Mouse (Mus musculus): ENCODE measurements around the gene Ankrd28. TPM values are rescaled to one million over a fixed set of nuclear protein-coding genes. Genes with fewer than 3 reads are reported as not detected.
"Not testable (repeated sequence)": the region's sequence is repeated elsewhere in the genome, so short reads cannot be mapped to it uniquely, and the experiment has no call there.

Ankrd28 gene
- 9.9 and 10.2 TPM in 2 replicates for polyA plus RNA-seq (2014; fragmentation: Nextera tagmentation; extraction: Ambion mirVana)

DNA sequence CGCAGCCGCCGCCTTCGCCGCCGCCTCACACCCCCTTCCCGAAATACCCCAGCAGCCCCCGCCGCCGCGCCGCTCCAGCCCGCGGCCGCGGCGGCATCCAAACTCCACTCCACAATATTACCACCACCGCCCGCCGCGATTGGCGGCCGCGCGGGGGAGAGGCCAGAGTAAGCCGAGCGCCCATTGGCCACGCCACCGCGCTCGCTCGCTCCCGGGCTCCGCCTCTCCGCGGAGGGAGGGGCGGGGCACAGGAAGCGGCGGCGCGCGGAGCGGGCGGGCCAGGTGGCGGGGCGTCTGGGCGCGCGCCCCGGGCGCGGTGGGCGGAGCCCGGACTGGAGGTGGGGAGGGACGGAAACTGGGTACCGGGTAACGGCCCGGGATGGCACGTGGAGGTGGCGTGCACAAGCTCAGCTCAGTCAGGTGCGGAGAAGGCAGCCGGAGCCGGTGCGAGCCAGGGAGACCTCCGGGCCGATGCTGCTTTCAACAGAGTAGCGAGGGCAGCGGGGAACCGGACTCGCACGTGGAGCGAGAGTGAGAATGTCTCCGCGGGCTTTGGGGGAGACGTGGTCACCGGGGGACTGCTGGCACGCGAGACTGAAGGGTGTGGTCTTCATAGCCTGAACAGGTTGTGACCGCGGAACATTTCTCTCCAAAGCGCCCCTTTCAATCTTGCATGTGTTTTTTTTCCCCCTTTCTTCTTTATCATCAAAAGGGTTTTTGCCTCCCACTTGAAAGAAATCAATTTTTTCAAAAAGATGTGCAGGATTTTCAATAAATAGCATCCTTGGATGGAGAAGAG, at the start of gene Ankrd28:
TSS of gene Ankrd28 (minus strand) at position 81 of the 799 bp plus-strand sequence.
- Histone ChIP-seq H3K27me3 (ENCODE audit: control insufficient read depth, insufficient read depth, low read length) (no peaks in the 10 kb centered on the region), H3K4me3 (ENCODE audit: low read depth, low read length) (peak within 1 kb of the TSS; percentile 88), H3K9me3 (ENCODE audit: control insufficient read depth, low read length) (no peaks in the 10 kb centered on the region), H3K4me1 (ENCODE audit: control insufficient read depth, insufficient read depth, low read length) (0 out of 2 replicates have a peak, but pooled peaks cover 2% of the 10 kb centered on the region), H3K9ac (ENCODE audit: low read length) (peak within 1 kb of the TSS; percentile 78), H3K36me3 (ENCODE audit: control insufficient read depth, insufficient read depth, low read length) (no peaks in the 10 kb centered on the region), H3K4me2 (ENCODE audit: low read depth, severe bottlenecking) (peak within 1 kb of the TSS; percentile 74), H3K27ac (replicated peaks; ENCODE audit: low read depth, low read length) (peak within 1 kb of the TSS; percentile 88)
- ATAC-seq (ENCODE audit: insufficient number of reproducible peaks, low FRiP score, low TSS enrichment, low read depth) (peak; percentile 95), DNase-seq (ENCODE audit: low spot score) (peak; percentile 93)
- 0% methylated on average over 57 of the region's 81 CpGs for WGBS

DNA sequence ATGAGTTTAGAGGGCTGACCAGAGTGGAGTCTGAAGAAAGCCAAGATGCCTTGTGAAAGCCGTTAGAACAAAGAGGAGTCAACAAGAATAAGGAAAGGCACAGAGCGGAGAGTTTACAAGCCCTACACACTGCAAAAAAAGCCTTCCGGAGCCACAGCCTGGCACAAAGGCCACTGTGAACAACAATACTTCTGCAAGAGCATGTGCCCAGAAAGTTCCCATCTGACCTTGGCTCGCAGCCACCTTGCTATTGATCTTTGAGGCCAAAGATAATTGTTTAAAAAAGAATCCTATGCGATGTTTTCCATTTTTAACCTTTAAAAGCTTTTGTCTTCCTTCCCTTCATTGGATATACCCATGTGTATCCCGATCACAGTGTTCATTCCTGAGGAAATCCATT, 49.0 kb upstream of the Ankrd28 start:
- Histone ChIP-seq H3K4me2 (ENCODE audit: low read depth, severe bottlenecking) (no peak overlapping the region), H3K27ac (replicated peaks; ENCODE audit: low read depth, low read length) (no peak overlapping the region), H3K4me1 (ENCODE audit: control insufficient read depth, insufficient read depth, low read length) (no peaks in the 10 kb centered on the region), H3K36me3 (ENCODE audit: control insufficient read depth, insufficient read depth, low read length) (no peaks in the 10 kb centered on the region), H3K9ac (ENCODE audit: low read length) (no peak overlapping the region), H3K9me3 (ENCODE audit: control insufficient read depth, low read length) (no peaks in the 10 kb centered on the region), H3K4me3 (ENCODE audit: low read depth, low read length) (no peak overlapping the region), H3K27me3 (ENCODE audit: control insufficient read depth, insufficient read depth, low read length) (no peaks in the 10 kb centered on the region)
- DNase-seq (ENCODE audit: low spot score) (no peak), ATAC-seq (ENCODE audit: insufficient number of reproducible peaks, low FRiP score, low TSS enrichment, low read depth) (no peak)
- 88% methylated on average over 6 of the region's 6 CpGs for WGBS

DNA sequence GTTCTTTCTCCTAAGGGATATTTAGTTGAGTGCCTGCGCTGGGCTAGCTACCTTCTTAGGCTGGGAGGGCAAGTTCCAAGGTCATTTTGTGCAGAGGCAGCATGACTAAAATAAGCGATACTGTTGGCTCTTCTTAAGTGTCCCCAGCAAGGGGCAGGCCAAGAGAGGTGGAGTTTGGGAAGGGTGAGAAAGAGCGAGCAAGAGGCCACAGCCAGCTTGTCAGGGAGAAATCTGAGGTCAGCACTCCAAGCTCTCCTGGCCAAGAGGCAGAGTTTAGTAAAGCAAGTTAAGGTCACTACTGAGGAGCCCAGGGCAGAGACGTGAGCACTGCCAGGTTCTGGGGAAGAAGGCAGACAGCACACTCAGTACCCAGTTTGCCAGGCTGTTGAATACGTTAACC, 41.7 kb upstream of the Ankrd28 start:
- ATAC-seq (ENCODE audit: insufficient number of reproducible peaks, low FRiP score, low TSS enrichment, low read depth) = no peak
- Histone ChIP-seq H3K27me3 (ENCODE audit: control insufficient read depth, insufficient read depth, low read length) (no peaks in the 10 kb centered on the region), H3K4me2 (ENCODE audit: low read depth, severe bottlenecking) (no peak overlapping the region), H3K27ac (replicated peaks; ENCODE audit: low read depth, low read length) (no peak overlapping the region), H3K4me1 (ENCODE audit: control insufficient read depth, insufficient read depth, low read length) (no peaks in the 10 kb centered on the region), H3K4me3 (ENCODE audit: low read depth, low read length) (no peak overlapping the region), H3K36me3 (ENCODE audit: control insufficient read depth, insufficient read depth, low read length) (no peaks in the 10 kb centered on the region), H3K9ac (ENCODE audit: low read length) (no peak overlapping the region), H3K9me3 (ENCODE audit: control insufficient read depth, low read length) (no peaks in the 10 kb centered on the region; the same call in 1 of the 2 replicates)
- DNase-seq (ENCODE audit: low spot score) = no peak
- 73% methylated on average over 5 of the region's 5 CpGs for WGBS

DNA sequence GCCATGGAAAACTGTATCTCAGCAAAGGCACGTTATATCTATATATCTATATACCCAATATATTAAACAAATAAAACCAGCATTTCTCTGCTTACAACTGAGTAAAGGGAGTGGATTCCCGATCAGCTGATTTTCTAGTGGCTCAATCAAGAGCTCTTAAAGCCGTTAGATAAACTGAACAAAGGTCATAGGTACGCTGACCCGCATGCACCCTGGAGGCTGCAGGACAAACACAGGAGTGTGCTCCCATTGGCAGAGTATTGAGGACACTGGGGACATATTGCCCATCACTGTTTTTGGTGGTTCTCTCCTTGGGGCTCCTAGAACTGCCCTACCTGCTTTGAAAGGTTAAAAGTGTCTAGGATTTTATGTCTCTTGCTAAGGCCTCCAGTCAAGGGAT, 40.0 kb upstream of the Ankrd28 start:
- no peaks in the 10 kb centered on the region; the same call in 1 of the 2 replicates for H3K9me3 ChIP-seq (ENCODE audit: control insufficient read depth, low read length)
- H3K4me2 ChIP-seq (ENCODE audit: low read depth, severe bottlenecking) = no peak overlapping the region
- no peaks in the 10 kb centered on the region for H3K4me1 ChIP-seq (ENCODE audit: control insufficient read depth, insufficient read depth, low read length)
- H3K9ac ChIP-seq (ENCODE audit: low read length) = no peak overlapping the region
- ATAC-seq (ENCODE audit: insufficient number of reproducible peaks, low FRiP score, low TSS enrichment, low read depth) = no peak
- no peak overlapping the region for H3K4me3 ChIP-seq (ENCODE audit: low read depth, low read length)
- WGBS = 88% methylated on average over 5 of the region's 5 CpGs
- no peak overlapping the region for H3K27ac ChIP-seq (replicated peaks; ENCODE audit: low read depth, low read length)
- no peaks in the 10 kb centered on the region for H3K36me3 ChIP-seq (ENCODE audit: control insufficient read depth, insufficient read depth, low read length)
- no peak for DNase-seq (ENCODE audit: low spot score)
- H3K27me3 ChIP-seq (ENCODE audit: control insufficient read depth, insufficient read depth, low read length) = no peaks in the 10 kb centered on the region

DNA sequence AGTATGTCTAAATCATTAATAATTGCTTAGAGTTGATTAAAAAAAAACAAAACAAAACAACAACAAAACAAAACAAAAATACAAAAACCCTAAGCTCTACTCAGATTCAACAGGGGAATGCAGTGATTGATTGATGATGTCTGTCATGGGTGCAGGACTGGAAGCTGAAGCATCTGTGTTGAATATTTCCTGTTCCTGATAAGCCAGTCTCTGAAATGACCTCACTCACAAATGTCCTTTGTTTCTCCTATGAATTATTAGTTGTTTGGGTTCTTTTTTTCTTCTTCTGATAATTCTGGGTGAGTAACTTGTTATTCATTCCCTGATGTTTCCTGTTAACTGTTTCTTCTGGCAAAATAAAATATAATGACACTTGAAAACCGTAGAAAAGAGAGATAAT, 38.1 kb upstream of the Ankrd28 start:
- Histone ChIP-seq H3K27ac (replicated peaks; ENCODE audit: low read depth, low read length) (no peak overlapping the region), H3K4me2 (ENCODE audit: low read depth, severe bottlenecking) (no peak overlapping the region), H3K9ac (ENCODE audit: low read length) (no peak overlapping the region), H3K4me1 (ENCODE audit: control insufficient read depth, insufficient read depth, low read length) (no peaks in the 10 kb centered on the region), H3K27me3 (ENCODE audit: control insufficient read depth, insufficient read depth, low read length) (no peaks in the 10 kb centered on the region), H3K36me3 (ENCODE audit: control insufficient read depth, insufficient read depth, low read length) (no peaks in the 10 kb centered on the region), H3K4me3 (ENCODE audit: low read depth, low read length) (no peak overlapping the region), H3K9me3 (ENCODE audit: control insufficient read depth, low read length) (no peaks in the 10 kb centered on the region; the same call in 1 of the 2 replicates)
- WGBS = 77% methylated on average over 1 of the region's 1 CpGs
- no peak for DNase-seq (ENCODE audit: low spot score)
- no peak for ATAC-seq (ENCODE audit: insufficient number of reproducible peaks, low FRiP score, low TSS enrichment, low read depth)

DNA sequence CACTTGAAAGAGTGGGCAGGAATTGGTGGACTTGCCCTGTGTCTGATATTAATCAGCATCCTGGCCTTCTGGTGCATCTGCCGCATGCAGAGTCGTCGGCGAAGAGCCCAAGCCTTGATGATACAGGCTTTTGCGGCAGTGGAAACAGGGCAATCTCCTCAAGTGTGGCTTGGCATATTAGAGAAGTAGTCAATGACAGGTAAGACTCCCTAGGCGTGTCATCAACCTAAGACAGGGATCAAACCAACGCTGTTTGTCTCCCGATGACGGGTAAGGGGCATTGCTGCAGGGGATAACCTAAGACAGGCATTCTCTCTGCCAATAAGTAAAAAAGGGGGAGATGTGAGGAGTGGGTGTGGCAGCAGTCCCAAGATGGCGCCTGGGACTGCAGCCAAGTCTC, 35.9 kb upstream of the Ankrd28 start:
- not testable (repeated sequence) for DNase-seq (ENCODE audit: low spot score); H3K4me3 ChIP-seq (ENCODE audit: low read depth, low read length); H3K36me3 ChIP-seq (ENCODE audit: control insufficient read depth, insufficient read depth, low read length); H3K4me1 ChIP-seq (ENCODE audit: control insufficient read depth, insufficient read depth, low read length); H3K4me2 ChIP-seq (ENCODE audit: low read depth, severe bottlenecking); ATAC-seq (ENCODE audit: insufficient number of reproducible peaks, low FRiP score, low TSS enrichment, low read depth); H3K27me3 ChIP-seq (ENCODE audit: control insufficient read depth, insufficient read depth, low read length); H3K27ac ChIP-seq (replicated peaks; ENCODE audit: low read depth, low read length); H3K9me3 ChIP-seq (ENCODE audit: control insufficient read depth, low read length); H3K9ac ChIP-seq (ENCODE audit: low read length)
- WGBS = 95% methylated on average over 10 of the region's 10 CpGs

DNA sequence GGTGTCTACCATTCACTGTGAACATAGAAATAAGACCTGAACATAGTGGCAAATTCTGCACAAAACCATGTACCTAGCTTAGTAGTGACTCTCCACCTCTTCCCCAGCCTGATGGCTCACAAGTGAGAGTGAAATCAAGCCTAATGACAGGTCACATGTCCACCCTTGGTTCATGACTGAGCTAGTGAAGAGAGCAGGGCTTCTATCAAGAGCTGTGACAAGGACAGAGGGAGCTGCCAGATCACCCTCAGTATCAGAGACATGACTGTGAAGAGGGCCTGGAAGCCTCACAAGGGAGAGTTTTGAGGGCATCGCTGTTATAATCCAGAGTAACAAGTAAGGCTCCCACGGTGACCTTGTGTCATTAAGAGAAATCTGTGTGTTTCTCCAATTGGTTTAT, 28.2 kb upstream of the Ankrd28 start:
- no peak overlapping the region for H3K4me2 ChIP-seq (ENCODE audit: low read depth, severe bottlenecking)
- DNase-seq (ENCODE audit: low spot score) (no peak), ATAC-seq (ENCODE audit: insufficient number of reproducible peaks, low FRiP score, low TSS enrichment, low read depth) (no peak)
- 0 out of 2 replicates have a peak, but pooled peaks cover 2% of the 10 kb centered on the region for H3K4me1 ChIP-seq (ENCODE audit: control insufficient read depth, insufficient read depth, low read length)
- H3K9ac ChIP-seq (ENCODE audit: low read length) = no peak overlapping the region
- H3K9me3 ChIP-seq (ENCODE audit: control insufficient read depth, low read length) = no peaks in the 10 kb centered on the region; the same call in 1 of the 2 replicates
- H3K4me3 ChIP-seq (ENCODE audit: low read depth, low read length) = no peak overlapping the region
- no peak overlapping the region for H3K27ac ChIP-seq (replicated peaks; ENCODE audit: low read depth, low read length)
- 90% methylated on average over 2 of the region's 2 CpGs for WGBS
- no peaks in the 10 kb centered on the region for H3K27me3 ChIP-seq (ENCODE audit: control insufficient read depth, insufficient read depth, low read length)
- H3K36me3 ChIP-seq (ENCODE audit: control insufficient read depth, insufficient read depth, low read length) = no peaks in the 10 kb centered on the region

DNA sequence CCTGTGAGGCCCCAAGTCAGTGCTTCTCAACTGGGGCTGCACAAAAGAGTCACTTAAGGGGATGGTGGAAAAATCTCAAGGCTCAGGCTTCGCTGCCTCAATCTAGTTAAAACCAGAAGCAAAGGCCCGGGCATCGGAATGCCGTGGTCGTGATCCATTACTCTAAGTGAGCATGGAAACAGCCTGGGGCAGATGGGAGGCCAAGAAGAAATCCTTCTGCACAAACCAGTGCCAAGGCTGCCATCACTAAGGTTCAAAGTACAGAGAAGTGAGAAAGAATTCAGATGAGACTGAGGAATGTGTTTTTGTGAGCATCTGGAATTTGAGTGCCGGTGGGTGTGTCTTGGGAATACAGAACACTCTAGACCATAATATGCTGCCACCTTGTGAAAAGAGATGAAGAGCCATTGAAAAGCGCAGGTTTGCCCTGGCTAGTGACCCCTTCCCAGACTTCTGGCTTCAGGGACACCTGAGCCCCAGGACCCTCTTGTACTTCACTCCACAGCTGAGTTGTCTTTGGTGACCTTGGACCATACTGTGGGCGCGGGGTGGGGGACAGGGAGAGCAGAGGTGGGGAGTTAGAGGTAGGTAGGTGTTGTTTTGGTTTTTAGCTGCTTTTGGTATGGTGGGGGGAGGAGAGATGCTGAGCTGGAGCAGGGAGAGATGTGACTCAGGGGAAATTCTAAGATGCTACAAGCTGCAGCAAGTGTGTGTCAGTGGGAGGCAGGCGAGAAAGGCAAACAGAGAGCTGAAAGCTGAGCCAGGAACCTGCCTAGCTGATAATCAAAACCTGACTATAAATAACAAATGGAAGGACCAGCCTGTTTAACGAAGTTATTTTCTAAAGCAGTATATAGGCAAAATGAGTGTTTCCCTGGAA, 26.9 kb upstream of the Ankrd28 start:
- Histone ChIP-seq H3K9me3 (ENCODE audit: control insufficient read depth, low read length) (no peaks in the 10 kb centered on the region; the same call in 1 of the 2 replicates), H3K4me3 (ENCODE audit: low read depth, low read length) (no peak overlapping the region), H3K4me2 (ENCODE audit: low read depth, severe bottlenecking) (no peak overlapping the region), H3K27ac (replicated peaks; ENCODE audit: low read depth, low read length) (no peak overlapping the region), H3K36me3 (ENCODE audit: control insufficient read depth, insufficient read depth, low read length) (no peaks in the 10 kb centered on the region), H3K27me3 (ENCODE audit: control insufficient read depth, insufficient read depth, low read length) (no peaks in the 10 kb centered on the region), H3K9ac (ENCODE audit: low read length) (no peak overlapping the region), H3K4me1 (ENCODE audit: control insufficient read depth, insufficient read depth, low read length) (0 out of 2 replicates have a peak, but pooled peaks cover 2% of the 10 kb centered on the region)
- WGBS = 68% methylated on average over 11 of the region's 11 CpGs
- DNase-seq (ENCODE audit: low spot score) = no peak
- ATAC-seq (ENCODE audit: insufficient number of reproducible peaks, low FRiP score, low TSS enrichment, low read depth) = no peak
